Mouse (Mus musculus) heart, embryonic 11.5 days (tissue): ENCODE results near the gene Car1. TPM values are rescaled to one million over a fixed set of nuclear protein-coding genes. Genes with fewer than 3 reads are reported as not detected.
"Not testable (repeated sequence)": the region's sequence is repeated elsewhere in the genome, so short reads cannot be mapped to it uniquely, and the experiment has no call there.

ENCODE experiments used
- ATAC-seq: fragments of 200-750 bp; cut with Nextera tagmentation; replicated peaks from 2 replicates; pipeline ENCODE4 v1.8.0; 2017; ENCODE audit warnings: moderate library complexity; ENCODE audit not compliant: insufficient number of reproducible peaks, low FRiP score, low TSS enrichment
- H3K27ac ChIP-seq: fragments of 300-500 bp; sonication (generic); 2 replicates; pipeline ENCODE4 v1.5.1; 2014; ENCODE audit warnings: mild to moderate bottlenecking, low read depth, low read length
- H3K27me3 ChIP-seq: fragments of 300-500 bp; sonication (generic); 2 replicates; pipeline ENCODE4 v1.6.1; 2014; ENCODE audit warnings: mild to moderate bottlenecking, low read length, mixed read lengths; ENCODE audit not compliant: control insufficient read depth, insufficient read depth
- H3K36me3 ChIP-seq: fragments of 300-500 bp; sonication (generic); 2 replicates; pipeline ENCODE4 v1.6.1; 2014; ENCODE audit warnings: mild to moderate bottlenecking, low read length, moderate library complexity, mixed read lengths; ENCODE audit not compliant: control insufficient read depth, insufficient read depth
- H3K4me1 ChIP-seq: fragments of 300-500 bp; sonication (generic); 2 replicates; pipeline ENCODE4 v1.6.1; 2014; ENCODE audit warnings: low read length; ENCODE audit not compliant: control insufficient read depth, insufficient read depth
- H3K4me2 ChIP-seq: fragments of 300-500 bp; sonication (generic); 2 replicates; pipeline ENCODE4 v1.6.1; 2014; ENCODE audit warnings: mild to moderate bottlenecking, moderate library complexity
- H3K4me3 ChIP-seq: fragments of 300-500 bp; sonication (generic); 2 replicates; pipeline ENCODE4 v1.5.1; 2014; ENCODE audit warnings: low read depth, low read length
- H3K9ac ChIP-seq: fragments of 300-500 bp; sonication (generic); 2 replicates; pipeline ENCODE4 v1.6.1; 2014; ENCODE audit warnings: mild to moderate bottlenecking, low read depth, low read length, moderate library complexity
- H3K9me3 ChIP-seq: fragments of 300-500 bp; sonication (generic); replicated peaks from 2 replicates; pipeline ENCODE4 v1.6.1; 2016; ENCODE audit warnings: low read length; ENCODE audit not compliant: control insufficient read depth
- WGBS: fragments of 180-500 bp; shearing (Covaris S2); extraction: QIAGEN DNeasy Blood & Tissue Kit; methylation state at CpG from one replicate; pipeline ENCODE4 v1.1.7; 2014; ENCODE audit not compliant: insufficient replicate concordance; 5-methylcytosine and 5-hydroxymethylcytosine counted together
- polyA plus RNA-seq: library from polyadenylated mRNA; unstranded; fragments of >200 nt; fragmentation: Nextera tagmentation; extraction: Ambion mirVana; gene quantifications from 2 replicates; pipeline ENCODE4 v1.2.1, GENCODE M21; 2014

The Car1 gene
- polyA plus RNA-seq, 1 experiment from 2014 or later: 1.3 TPM

DNA sequence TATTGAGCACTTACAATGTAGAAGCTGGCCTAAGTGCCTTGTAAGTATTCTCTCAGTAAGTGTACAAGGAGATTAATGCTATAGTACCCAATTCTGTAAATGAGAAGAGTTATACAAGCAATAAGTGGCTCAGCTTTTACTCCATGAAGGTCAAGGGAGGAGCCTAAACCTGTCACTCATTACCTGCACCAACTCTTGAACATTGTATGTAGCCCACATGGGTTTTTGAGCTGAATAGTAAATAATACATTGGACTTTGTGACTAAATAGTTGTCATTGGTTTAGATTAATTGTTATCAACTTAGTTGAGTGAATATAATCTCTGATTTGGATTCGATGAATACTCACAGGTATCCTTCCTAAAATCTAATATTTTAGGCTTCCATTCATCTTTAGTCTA, 35.7 kb downstream of the Car1 start:
- not testable (repeated sequence) for H3K4me3 ChIP-seq, H3K36me3 ChIP-seq, H3K27ac ChIP-seq, H3K9me3 ChIP-seq, H3K4me2 ChIP-seq, H3K9ac ChIP-seq, H3K4me1 ChIP-seq, H3K27me3 ChIP-seq, ATAC-seq
- WGBS: 85% methylated on average over 1 of the region's 1 CpGs

GRCm38 (mm10) chr3:14764755-14765566, 43.2 kb downstream of the Car1 start:
- Histone ChIP-seq H3K27me3 (no peaks in the 10 kb centered on the region), H3K4me1 (no peaks in the 10 kb centered on the region), H3K9me3 (no peaks in the 10 kb centered on the region), H3K9ac (no peak overlapping the region), H3K36me3 (no peaks in the 10 kb centered on the region), H3K4me2 (no peak overlapping the region), H3K4me3 (no peak overlapping the region), H3K27ac (no peak overlapping the region)
- WGBS: 66% methylated on average over 2 of the region's 2 CpGs
- no peak for ATAC-seq

DNA sequence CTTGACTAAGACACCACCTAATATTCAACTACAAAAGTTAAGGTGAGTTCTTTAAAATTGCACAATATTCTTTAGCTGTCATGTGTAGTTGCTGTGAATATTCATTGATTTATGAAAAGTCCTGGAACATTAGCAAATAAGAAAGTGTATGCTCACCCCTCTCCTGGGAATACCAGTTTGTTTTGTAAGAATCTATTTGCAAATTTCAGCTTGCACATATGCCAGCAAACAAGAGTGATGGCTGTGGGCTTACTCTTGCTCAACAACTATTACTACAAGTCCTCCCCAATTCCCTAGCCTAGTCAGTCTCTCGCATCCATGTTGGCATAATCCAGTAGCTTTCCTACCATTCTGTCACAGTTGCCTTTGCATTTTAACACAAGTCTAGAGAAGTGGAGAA, 52.5 kb downstream of the Car1 start:
- Histone ChIP-seq H3K4me1 (no peaks in the 10 kb centered on the region), H3K4me2 (no peak overlapping the region)

DNA sequence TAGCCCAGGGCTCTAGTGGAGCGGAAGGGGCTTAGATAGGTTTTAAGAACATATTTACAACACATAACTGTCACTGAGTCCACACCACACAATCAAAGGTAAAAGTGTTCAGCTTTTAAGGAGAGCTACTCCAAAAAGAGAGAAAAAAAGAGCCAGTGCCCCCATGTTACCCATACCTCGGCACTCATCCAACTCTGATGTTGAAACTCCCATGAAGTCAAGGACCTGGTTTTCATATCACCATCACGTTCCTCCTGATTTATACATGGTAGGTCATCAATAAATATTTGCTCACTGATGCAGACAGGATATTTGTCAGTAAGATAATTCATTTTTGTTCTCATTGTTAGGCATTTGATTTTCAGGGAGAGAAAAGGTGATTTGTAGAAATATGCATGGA, 62.1 kb downstream of the Car1 start:
- H3K27ac ChIP-seq: no peak overlapping the region
- H3K9ac ChIP-seq: no peak overlapping the region
- no peaks in the 10 kb centered on the region for H3K36me3 ChIP-seq
- H3K4me3 ChIP-seq: no peak overlapping the region
- H3K9me3 ChIP-seq: no peaks in the 10 kb centered on the region
- H3K4me1 ChIP-seq: no peaks in the 10 kb centered on the region
- H3K4me2 ChIP-seq: no peak overlapping the region
- H3K27me3 ChIP-seq: no peaks in the 10 kb centered on the region
- ATAC-seq: no peak
- 80% methylated on average over 3 of the region's 3 CpGs for WGBS

More for the DNA sequence above, 52.5 kb downstream of the Car1 start:
- Histone ChIP-seq H3K4me3 (no peak overlapping the region), H3K9ac (no peak overlapping the region), H3K27me3 (no peaks in the 10 kb centered on the region), H3K27ac (no peak overlapping the region), H3K9me3 (no peaks in the 10 kb centered on the region), H3K36me3 (no peaks in the 10 kb centered on the region)
- 82% methylated on average over 1 of the region's 1 CpGs for WGBS
- ATAC-seq: no peak

DNA sequence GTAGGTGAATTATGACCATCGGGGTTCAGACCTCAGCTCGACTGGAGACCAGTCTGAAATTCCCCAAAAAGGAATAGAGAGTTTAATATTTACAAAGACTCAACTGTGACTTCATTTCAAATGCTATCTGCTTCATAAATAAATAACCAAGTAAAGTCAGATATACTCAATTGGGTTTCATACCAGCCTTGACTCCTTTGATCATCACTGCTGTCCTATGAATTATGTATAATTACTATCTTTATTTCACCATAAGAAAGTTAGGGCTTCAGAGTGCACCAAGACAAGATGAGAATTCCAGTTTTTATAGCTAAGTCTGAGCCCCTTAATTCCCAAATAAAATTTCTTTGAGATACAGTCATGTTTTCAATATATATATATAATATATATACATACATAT, 69.9 kb downstream of the Car1 start:
- Histone ChIP-seq H3K36me3 (no peaks in the 10 kb centered on the region), H3K9me3 (no peaks in the 10 kb centered on the region), H3K27ac (no peak overlapping the region), H3K4me1 (no peaks in the 10 kb centered on the region), H3K4me2 (no peak overlapping the region), H3K27me3 (no peaks in the 10 kb centered on the region), H3K4me3 (no peak overlapping the region), H3K9ac (no peak overlapping the region)
- WGBS: 79% methylated on average over 2 of the region's 2 CpGs
- ATAC-seq: no peak

DNA sequence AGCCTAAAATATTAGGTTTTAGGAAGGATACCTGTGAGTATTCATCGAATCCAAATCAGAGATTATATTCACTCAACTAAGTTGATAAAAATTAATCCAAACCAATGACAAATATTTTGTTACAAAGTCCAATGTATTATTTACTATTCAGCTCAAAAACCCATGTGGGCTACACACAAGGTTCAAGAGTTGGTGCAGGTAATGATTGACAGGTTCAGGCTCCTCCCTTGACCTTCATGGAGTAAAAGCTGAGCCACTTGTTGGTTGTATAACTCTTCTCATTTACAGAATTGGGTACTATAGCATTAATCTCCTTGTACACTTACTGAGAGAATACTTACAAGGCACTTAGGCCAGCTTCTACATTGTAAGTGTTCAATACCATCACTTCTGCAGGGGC, 80.7 kb downstream of the Car1 start:
- H3K4me3 ChIP-seq, H3K27me3 ChIP-seq: not testable (repeated sequence)

DNA sequence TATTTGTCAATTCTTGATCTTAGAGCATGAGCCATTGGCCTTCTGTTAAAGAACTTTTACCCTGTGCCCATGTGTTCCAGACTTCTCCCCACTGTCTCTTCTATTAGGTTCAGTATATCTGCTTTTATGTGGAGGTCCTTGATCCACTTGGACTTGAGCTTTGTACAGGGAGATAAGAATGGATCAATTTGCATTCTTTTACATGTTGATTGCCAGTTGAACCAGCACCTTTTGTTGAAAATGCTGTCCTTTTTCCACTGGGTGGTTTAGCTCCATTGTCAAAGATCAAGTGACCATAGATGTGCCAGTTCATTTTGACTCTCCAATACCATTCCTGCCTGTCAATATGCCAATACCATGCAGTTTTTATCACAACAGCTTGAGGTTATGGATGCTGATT, 82.7 kb downstream of the Car1 start:
- H3K27me3 ChIP-seq, H3K4me1 ChIP-seq, H3K9ac ChIP-seq, H3K36me3 ChIP-seq, H3K9me3 ChIP-seq, H3K4me3 ChIP-seq, H3K27ac ChIP-seq, H3K4me2 ChIP-seq, ATAC-seq: not testable (repeated sequence)

More for the DNA sequence above, 80.7 kb downstream of the Car1 start:
- H3K27ac ChIP-seq, H3K4me2 ChIP-seq, H3K9ac ChIP-seq, ATAC-seq, H3K4me1 ChIP-seq, H3K36me3 ChIP-seq, H3K9me3 ChIP-seq: not testable (repeated sequence)
- WGBS: 82% methylated on average over 1 of the region's 1 CpGs

Other genes starting within 250 kb of the Car1 start
- 391 and 399 TPM in 2 replicates for gene 1810022K09Rik, start 197.1 kb downstream of the Car1 start, polyA plus RNA-seq
- gene Car13, start 166.6 kb downstream of the Car1 start, polyA plus RNA-seq: 4.8 and 5.4 TPM in 2 replicates
- 19.8 and 22.0 TPM in 2 replicates for gene Car3, start 55.1 kb upstream of the Car1 start, polyA plus RNA-seq
- gene Car2, start 77.9 kb upstream of the Car1 start, polyA plus RNA-seq: 315 and 394 TPM in 2 replicates